Mouse (Mus musculus) Patski (cell line): ENCODE data around the gene Cldn34b2. TPM values are rescaled to one million over a fixed set of nuclear protein-coding genes. Genes with fewer than 3 reads are reported as not detected.
"Not testable (repeated sequence)": the region's sequence is repeated elsewhere in the genome, so short reads cannot be mapped to it uniquely, and the experiment has no call there.

Experiments used
- ATAC-seq: fragments of 100-300 bp; one replicate; pipeline ENCODE4 v1.8.0; 2021
- CTCF ChIA-PET: fragments of 350-600 bp; sonication (Branson Sonifier 250); formaldehyde crosslinking; loops from one replicate; lab custom pipeline; 2022; ENCODE audit warnings: inconsistent platforms; lab: Charles Lee
- POLR2A ChIA-PET: fragments of 350-600 bp; sonication (Branson Sonifier 250); formaldehyde crosslinking; loops from one replicate; lab custom pipeline; 2022; ENCODE audit warnings: antibody characterized with exemption, inconsistent platforms; lab: Charles Lee
- DNase-seq: peaks from one replicate; pipeline ENCODE4 v3.0.0-alpha.2; 2011; ENCODE audit warnings: low read depth, low spot score
- H3K27me3 ChIP-seq: fragments of 371-371 bp; one replicate; pipeline ENCODE4 v1.5.1; 2021
- CTCF ChIP-seq: fragments of 100-300 bp; IDR thresholded peaks from one replicate; pipeline ENCODE4 v1.5.1; 2021
- in situ Hi-C: fragments of 300-500 bp; cut with MboI; formaldehyde crosslinking; loops from 3 replicates; pipeline ENCODE4 v1.11.1; 2018; ENCODE audit warnings: low pct_unique_long_range_greater_than_20kb, mixed read lengths
- polyA plus RNA-seq: library from polyadenylated mRNA; unstranded; gene quantifications from one replicate; pipeline ENCODE4 v1.2.3, GENCODE M21; 2021

Cldn34b2 gene
- polyA plus RNA-seq, 1 experiment from 2014 or later = not detected

- no peak for DNase-seq
- in situ Hi-C loops = loop anchor here (5.0 kb wide), 1 partner anchor 219 kb away; no protein-coding TSS in a partner anchor
- peaks cover 3% of the 10 kb centered on the region for H3K27me3 ChIP-seq
- TF ChIP-seq CTCF = peak; percentile 39
- POLR2A ChIA-PET = no interaction called here
- no peak for ATAC-seq
- CTCF ChIA-PET = interaction anchor here (1.0 kb wide), 2 partner anchors 221 to 278 kb away, joined by 3 read pairs; no protein-coding TSS in a partner anchor
Observed at GRCm38 (mm10) chrX:155098024-155098423, 30.2 kb downstream of the Cldn34b2 start.

- DNase-seq, in situ Hi-C loops, H3K27me3 ChIP-seq, ATAC-seq, CTCF ChIA-PET: not testable (repeated sequence)
- POLR2A ChIA-PET = interaction anchor here (0.6 kb wide), 1 partner anchor 473 kb away, joined by 4 read pairs; no protein-coding TSS in a partner anchor
Observed at GRCm38 (mm10) chrX:155093566-155093965, 34.6 kb downstream of the Cldn34b2 start, which contains the start of gene Magea2. Gene Magea2, minus strand, starts transcription at chrX:155093666.

DNA sequence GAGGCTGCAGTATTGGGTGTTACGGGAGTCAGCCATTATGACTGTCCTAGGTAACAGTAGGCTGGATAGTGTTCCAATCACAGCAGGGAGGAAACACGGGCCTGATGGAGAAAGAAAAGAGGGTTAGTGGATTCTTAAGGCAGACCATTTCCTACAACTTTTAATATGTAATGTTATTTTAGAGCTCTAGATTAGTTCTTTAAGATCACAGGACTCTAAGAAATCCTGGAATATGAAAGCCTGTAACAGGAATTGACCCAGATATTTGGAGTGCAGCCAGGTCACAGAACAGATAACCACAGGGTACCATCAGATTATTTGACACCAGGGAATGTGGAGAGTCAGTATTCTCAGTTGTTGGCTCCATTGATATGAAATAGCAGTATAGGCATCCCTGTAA lies 38.5 kb downstream of the Cldn34b2 start, which contains the start of gene Magea1:
Gene Magea1 (minus strand): TSS at position 101 of the 400 bp plus-strand sequence.
- in situ Hi-C loops, POLR2A ChIA-PET, CTCF ChIA-PET: not testable (repeated sequence)

More for the DNA sequence above, 38.5 kb downstream of the Cldn34b2 start, which contains the start of gene Magea1:
- ATAC-seq, H3K27me3 ChIP-seq, DNase-seq: not testable (repeated sequence)

Other genes starting within 250 kb of the Cldn34b2 start
- not detected for gene Cldn34b1, start 238.1 kb downstream of the Cldn34b2 start, polyA plus RNA-seq
- not detected for gene Magea6, start 192.4 kb downstream of the Cldn34b2 start, polyA plus RNA-seq
- not detected for gene Magea3, start 178.9 kb downstream of the Cldn34b2 start, polyA plus RNA-seq
- not detected for gene Magea8, start 132.6 kb downstream of the Cldn34b2 start, polyA plus RNA-seq
- gene Magea5, start 65.3 kb downstream of the Cldn34b2 start, polyA plus RNA-seq = not detected
- not detected for gene Magea1, start 38.6 kb downstream of the Cldn34b2 start, polyA plus RNA-seq
- not detected for gene Magea2, start 34.7 kb downstream of the Cldn34b2 start, polyA plus RNA-seq
- 399 TPM for gene Sat1, start 88.0 kb upstream of the Cldn34b2 start, polyA plus RNA-seq
- 176 TPM for gene Acot9, start 134.0 kb upstream of the Cldn34b2 start, polyA plus RNA-seq
- gene Prdx4, start 212.3 kb upstream of the Cldn34b2 start, polyA plus RNA-seq = 133 TPM